Mouse (Mus musculus): ENCODE results near the gene Foxo3. TPM values are rescaled to one million over a fixed set of nuclear protein-coding genes. Genes with fewer than 3 reads are reported as not detected.

The Foxo3 gene
- polyA plus RNA-seq, 1 experiment from 2014 or later, result 4.6 TPM

- Histone ChIP-seq H3K27ac (replicated peaks) (no peak overlapping the region), H3K4me1 (no peaks in the 10 kb centered on the region), H3K4me3 (no peak overlapping the region), H3K9me3 (no peaks in the 10 kb centered on the region), H3K27me3 (no peaks in the 10 kb centered on the region), H3K36me3 (no peaks in the 10 kb centered on the region), H3K9ac (replicated peaks) (no peak overlapping the region), H3K4me2 (replicated peaks) (no peak overlapping the region)
- WGBS, result 73% methylated on average over 3 of the region's 3 CpGs
- no peak for ATAC-seq (replicated peaks)
Measured at GRCm38 (mm10) chr10:42148326-42148725, 128.2 kb downstream of the Foxo3 start.

- no peak for ATAC-seq (replicated peaks)
- 84% methylated on average over 5 of the region's 5 CpGs for WGBS
- H3K4me3 ChIP-seq, result no peak overlapping the region
- no peaks in the 10 kb centered on the region for H3K36me3 ChIP-seq
- no peak overlapping the region for H3K9ac ChIP-seq (replicated peaks)
- H3K4me1 ChIP-seq, result no peaks in the 10 kb centered on the region
- no peaks in the 10 kb centered on the region for H3K27me3 ChIP-seq
- no peak overlapping the region for H3K27ac ChIP-seq (replicated peaks)
- no peaks in the 10 kb centered on the region for H3K9me3 ChIP-seq
- H3K4me2 ChIP-seq (replicated peaks), result no peak overlapping the region
Measured at GRCm38 (mm10) chr10:42145221-42145620, 131.3 kb downstream of the Foxo3 start.

GRCm38 (mm10) chr10:42144788-42145187 is 131.8 kb downstream of the Foxo3 start:
- WGBS, result 69% methylated on average over 5 of the region's 5 CpGs
- Histone ChIP-seq H3K27me3 (no peaks in the 10 kb centered on the region), H3K36me3 (no peaks in the 10 kb centered on the region)

GRCm38 (mm10) chr10:42144176-42144575 is 132.4 kb downstream of the Foxo3 start:
- no peak overlapping the region for H3K4me3 ChIP-seq
- no peaks in the 10 kb centered on the region for H3K9me3 ChIP-seq
- H3K4me1 ChIP-seq, result no peaks in the 10 kb centered on the region
- H3K27me3 ChIP-seq, result no peaks in the 10 kb centered on the region
- no peak overlapping the region for H3K4me2 ChIP-seq (replicated peaks)
- H3K27ac ChIP-seq (replicated peaks), result no peak overlapping the region
- no peak for ATAC-seq (replicated peaks)
- WGBS, result 62% methylated on average over 2 of the region's 2 CpGs
- no peaks in the 10 kb centered on the region for H3K36me3 ChIP-seq
- H3K9ac ChIP-seq (replicated peaks), result no peak overlapping the region

More at GRCm38 (mm10) chr10:42144788-42145187, 131.8 kb downstream of the Foxo3 start:
- Histone ChIP-seq H3K4me3 (no peak overlapping the region), H3K27ac (replicated peaks) (no peak overlapping the region), H3K9me3 (no peaks in the 10 kb centered on the region), H3K4me1 (no peaks in the 10 kb centered on the region), H3K4me2 (replicated peaks) (no peak overlapping the region), H3K9ac (replicated peaks) (no peak overlapping the region)
- no peak for ATAC-seq (replicated peaks)

GRCm38 (mm10) chr10:42142791-42143190 is 133.8 kb downstream of the Foxo3 start:
- Histone ChIP-seq H3K4me3 (no peak overlapping the region), H3K27ac (replicated peaks) (no peak overlapping the region), H3K4me2 (replicated peaks) (no peak overlapping the region), H3K36me3 (no peaks in the 10 kb centered on the region), H3K9ac (replicated peaks) (no peak overlapping the region), H3K27me3 (no peaks in the 10 kb centered on the region), H3K9me3 (no peaks in the 10 kb centered on the region), H3K4me1 (no peaks in the 10 kb centered on the region)
- ATAC-seq (replicated peaks), result no peak
- WGBS, result 94% methylated on average over 1 of the region's 1 CpGs

GRCm38 (mm10) chr10:42142081-42142480 is 134.5 kb downstream of the Foxo3 start:
- no peaks in the 10 kb centered on the region for H3K36me3 ChIP-seq
- no peak overlapping the region for H3K9ac ChIP-seq (replicated peaks)
- no peak overlapping the region for H3K27ac ChIP-seq (replicated peaks)
- 71% methylated on average over 9 of the region's 9 CpGs for WGBS
- no peak overlapping the region for H3K4me2 ChIP-seq (replicated peaks)
- no peaks in the 10 kb centered on the region for H3K27me3 ChIP-seq
- ATAC-seq (replicated peaks), result no peak
- no peaks in the 10 kb centered on the region for H3K4me1 ChIP-seq
- no peak overlapping the region for H3K4me3 ChIP-seq
- no peaks in the 10 kb centered on the region for H3K9me3 ChIP-seq

- WGBS, result 79% methylated on average over 1 of the region's 1 CpGs
- no peak overlapping the region for H3K4me3 ChIP-seq
- no peaks in the 10 kb centered on the region for H3K36me3 ChIP-seq
- no peaks in the 10 kb centered on the region for H3K27me3 ChIP-seq
- no peaks in the 10 kb centered on the region for H3K4me1 ChIP-seq
- no peak for ATAC-seq (replicated peaks)
- H3K27ac ChIP-seq (replicated peaks), result no peak overlapping the region
- H3K4me2 ChIP-seq (replicated peaks), result no peak overlapping the region
- no peaks in the 10 kb centered on the region for H3K9me3 ChIP-seq
- H3K9ac ChIP-seq (replicated peaks), result no peak overlapping the region
Measured at GRCm38 (mm10) chr10:42139749-42140148, 136.8 kb downstream of the Foxo3 start.

- 67% methylated on average over 14 of the region's 14 CpGs for WGBS
Measured at GRCm38 (mm10) chr10:42134759-42135702, 141.5 kb downstream of the Foxo3 start.

More at GRCm38 (mm10) chr10:42134759-42135702, 141.5 kb downstream of the Foxo3 start:
- H3K4me2 ChIP-seq (replicated peaks), result no peak overlapping the region
- no peak overlapping the region for H3K4me3 ChIP-seq
- no peaks in the 10 kb centered on the region for H3K27me3 ChIP-seq
- H3K9ac ChIP-seq (replicated peaks), result no peak overlapping the region
- H3K9me3 ChIP-seq, result no peaks in the 10 kb centered on the region
- no peaks in the 10 kb centered on the region for H3K4me1 ChIP-seq
- ATAC-seq (replicated peaks), result no peak
- no peak overlapping the region for H3K27ac ChIP-seq (replicated peaks)
- H3K36me3 ChIP-seq, result no peaks in the 10 kb centered on the region

Other genes starting within 250 kb of the Foxo3 start
- gene Afg1l, start 201.8 kb upstream of the Foxo3 start, polyA plus RNA-seq (2015; fragmentation: Nextera tagmentation; extraction: Ambion mirVana), result 6.2 and 6.5 TPM in 2 replicates
- gene Snx3, start 225.3 kb upstream of the Foxo3 start, polyA plus RNA-seq (2015; fragmentation: Nextera tagmentation; extraction: Ambion mirVana), result 285 and 286 TPM in 2 replicates

Data from forebrain, embryonic 15.5 days (tissue).